Mouse (Mus musculus) C2C12 (cell line): Measurements from ENCODE around the gene Ccdc82.

Source experiments
- CEBPB ChIP-seq: IDR thresholded peaks from one replicate; pipeline ENCODE4 v1.6.1; 2011; ENCODE audit warnings: low read depth, mild to moderate bottlenecking, control low read depth, moderate library complexity
- CTCF ChIP-seq: IDR thresholded peaks from one replicate; pipeline ENCODE4 v1.5.1; 2011; ENCODE audit not compliant: control insufficient read depth, insufficient read depth, insufficient read length
- FOSL1 ChIP-seq: IDR thresholded peaks from one replicate; pipeline ENCODE4 v1.8.0; 2011; ENCODE audit warnings: mild to moderate bottlenecking, low read length; ENCODE audit not compliant: poor library complexity, insufficient read depth, severe bottlenecking
- MAX ChIP-seq: IDR thresholded peaks from one replicate; pipeline ENCODE4 v1.6.1; 2011; ENCODE audit warnings: mild to moderate bottlenecking, control low read depth
- MYOD1 ChIP-seq: IDR thresholded peaks from one replicate; pipeline ENCODE4 v1.6.1; 2011; ENCODE audit warnings: low read depth; ENCODE audit not compliant: control insufficient read depth, insufficient read length
- MYOG ChIP-seq: IDR thresholded peaks from one replicate; pipeline ENCODE4 v1.6.1; 2011; ENCODE audit not compliant: control insufficient read depth, insufficient read length; ENCODE audit errors: extremely low read depth
- USF1 ChIP-seq: IDR thresholded peaks from one replicate; pipeline ENCODE4 v1.6.1; 2011; ENCODE audit warnings: low read depth, mild to moderate bottlenecking, control low read depth, moderate library complexity

DNA sequence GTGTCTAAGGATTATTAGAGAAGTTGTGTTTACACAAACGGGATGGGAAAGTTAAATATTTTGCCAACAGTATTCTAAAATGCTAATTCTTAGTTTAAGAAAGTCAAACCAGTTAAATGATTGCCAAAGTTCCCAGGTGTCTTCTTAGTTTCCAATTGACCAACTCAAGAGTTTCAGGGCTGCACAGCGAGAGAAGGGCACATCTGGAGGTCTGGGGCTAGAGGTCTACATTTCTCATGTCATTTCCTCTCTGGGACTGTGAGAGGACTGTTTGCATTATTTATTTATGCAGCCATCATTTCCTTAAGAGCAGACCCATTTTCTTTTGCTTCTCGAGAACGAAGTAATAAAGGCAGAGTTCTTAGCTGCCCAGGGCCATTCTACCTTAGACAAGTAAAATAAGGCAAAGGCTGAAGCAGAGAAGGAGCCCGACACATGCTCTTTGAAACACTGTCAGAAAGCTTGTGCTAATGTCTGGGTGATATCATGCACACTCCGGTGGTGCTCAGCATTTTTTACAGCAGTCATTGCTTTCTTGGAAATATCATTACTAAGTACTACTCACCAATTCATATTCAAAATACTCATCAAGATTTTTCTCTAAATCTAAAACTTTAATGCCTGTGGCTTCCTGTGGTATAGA is 55.5 kb downstream of the Ccdc82 start:
- TF ChIP-seq MAX: no peak
- no peak for TF ChIP-seq CEBPB
- TF ChIP-seq CTCF: no peak
- TF ChIP-seq USF1: no peak
- TF ChIP-seq MYOD1: no peak
- no peak for TF ChIP-seq MYOG
- TF ChIP-seq FOSL1: no peak
